Mouse (Mus musculus): ENCODE data around the gene Dstyk. TPM values are rescaled to one million over a fixed set of nuclear protein-coding genes. Genes with fewer than 3 reads are reported as not detected.

Dstyk gene
- polyA plus RNA-seq (2017; shearing (Covaris generic)), result 10.6 TPM

DNA sequence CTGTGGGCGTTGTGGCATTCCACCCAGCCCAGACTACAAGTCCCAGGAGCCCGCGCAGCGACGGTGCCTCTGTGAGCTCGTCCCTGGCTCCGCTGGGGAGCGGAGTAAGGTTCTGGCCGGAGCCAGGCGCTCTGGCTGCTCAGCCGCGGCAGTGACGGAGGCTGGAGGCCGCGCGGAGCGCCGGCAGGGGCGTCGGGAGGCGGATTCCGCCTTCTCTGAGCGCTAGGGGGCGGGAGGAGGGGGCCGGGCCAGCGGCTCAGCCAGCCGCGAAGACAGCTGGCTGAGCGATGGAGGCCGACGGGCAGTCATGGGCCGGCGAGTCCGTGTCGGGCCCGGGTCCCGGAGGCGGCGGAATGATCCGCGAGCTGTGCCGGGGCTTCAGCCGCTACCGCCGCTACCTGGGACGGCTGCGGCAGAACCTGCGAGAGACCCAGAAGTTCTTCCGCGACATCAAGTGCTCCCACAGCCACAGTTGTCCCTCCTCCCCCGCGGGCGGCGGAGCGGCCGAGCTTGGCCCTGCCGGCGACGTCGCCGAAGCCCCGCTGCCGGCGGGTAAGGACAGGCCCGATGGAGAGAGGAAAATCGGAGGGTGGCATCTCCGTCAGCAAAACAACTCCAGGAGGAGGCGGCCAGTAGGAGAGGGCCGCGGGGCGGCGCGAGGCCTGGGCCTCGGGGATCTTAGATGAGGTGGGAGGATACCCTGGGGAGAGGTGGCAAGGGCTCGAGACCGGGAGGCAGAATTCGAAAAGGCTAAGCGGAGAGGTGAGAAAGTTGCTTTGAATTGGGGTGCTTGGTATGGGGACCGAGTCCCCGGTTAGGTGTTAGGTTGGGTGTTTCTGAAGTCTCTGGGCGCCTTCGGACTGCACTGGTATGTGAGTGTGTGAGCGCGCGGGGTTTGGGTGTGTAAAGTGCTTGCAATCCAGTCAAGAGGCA is at the start of gene Dstyk:
TSS of gene Dstyk (plus strand) at position 237 of the 933 bp plus-strand sequence.

DNA sequence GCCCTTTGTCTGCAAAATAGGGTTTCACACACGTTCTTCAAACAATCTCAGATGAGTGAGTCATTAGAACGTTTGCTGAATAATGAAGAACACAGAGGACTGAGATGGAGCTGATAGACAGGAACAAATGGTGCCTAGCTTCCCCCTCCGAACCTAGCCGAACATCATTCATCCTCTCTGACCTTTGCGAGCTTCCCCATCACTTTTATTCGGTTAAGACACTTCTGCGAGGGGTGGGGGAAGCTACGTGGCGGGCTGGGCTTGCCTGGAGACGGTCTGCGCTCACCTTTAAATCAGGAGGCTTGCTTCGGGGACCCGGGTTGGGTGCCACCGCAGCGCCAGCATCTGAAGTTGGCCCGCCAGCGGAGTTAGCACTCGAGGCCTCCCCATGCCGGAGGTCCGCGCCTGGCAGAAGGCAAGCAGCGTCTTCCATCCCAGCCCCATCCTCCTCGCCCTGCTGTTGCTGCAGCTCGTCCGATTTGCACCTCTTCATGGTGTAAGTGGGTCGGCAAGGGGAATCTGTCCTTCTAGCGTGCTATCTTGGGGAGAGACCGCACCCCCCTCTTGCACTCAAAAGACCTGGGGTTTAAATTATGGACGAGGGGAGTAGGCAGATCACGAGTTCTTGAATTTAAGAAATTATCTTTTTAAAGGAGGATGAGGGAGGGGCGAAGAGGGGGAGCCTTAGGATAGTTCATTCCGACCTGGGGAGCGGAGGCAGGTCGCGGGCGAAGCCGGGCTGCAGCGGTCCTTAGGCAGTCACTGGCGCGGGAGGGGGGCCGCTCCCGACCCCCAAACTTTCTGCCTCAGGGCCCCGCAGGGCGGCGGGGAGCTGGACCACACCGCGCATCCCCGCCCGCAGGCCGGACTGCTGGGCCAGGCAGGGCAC is 26.4 kb upstream of the Dstyk start, which contains the start of gene Tmcc2:
TSS of gene Tmcc2 (minus strand) at position 591 of the 889 bp plus-strand sequence.

DNA sequence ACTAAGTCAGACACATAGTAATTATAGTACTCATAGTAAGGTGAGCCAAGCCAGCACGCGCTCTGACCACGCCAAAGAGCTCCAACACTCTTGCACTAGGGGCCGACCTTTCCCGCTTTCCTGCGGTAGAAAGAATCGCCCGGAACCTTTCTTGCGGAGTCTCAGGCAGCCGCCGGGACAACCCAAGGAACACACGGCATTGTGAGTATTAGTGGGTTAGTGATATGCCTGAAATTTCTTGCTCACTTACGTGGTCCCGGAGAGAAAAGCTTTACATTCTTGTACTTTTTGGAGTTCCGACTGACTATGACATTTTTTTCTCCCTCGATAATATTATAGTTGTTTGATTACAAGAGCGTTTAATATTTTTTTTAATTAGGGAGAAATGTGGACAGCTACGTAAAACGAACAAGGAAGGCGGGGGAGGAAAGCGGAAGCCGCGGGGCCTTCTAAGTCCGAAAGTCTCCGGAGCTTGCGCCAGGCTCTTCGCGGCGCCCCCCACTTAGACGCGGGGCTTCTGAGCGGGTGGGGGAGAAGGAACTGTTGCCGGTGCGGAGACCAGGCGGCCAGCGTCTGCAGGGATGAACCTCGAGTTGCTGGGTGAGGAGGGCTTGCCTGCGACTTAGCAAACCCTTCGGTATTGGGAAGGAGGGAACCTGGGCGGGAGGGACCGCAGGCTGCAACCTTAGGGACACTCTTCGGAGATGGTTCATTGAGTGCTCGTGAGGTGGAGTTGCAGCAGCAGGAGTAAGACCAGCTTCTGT is 59.8 kb downstream of the Dstyk start, which contains the start of gene Rbbp5:
TSS of gene Rbbp5 (plus strand) at position 438 of the 764 bp plus-strand sequence.

GRCm38 (mm10) chr1:132506058-132506457 is 88.7 kb downstream of the Dstyk start, which contains the start of gene Tmem81:
Tmem81 (plus strand) TSS chr1:132506230.

Other genes starting within 250 kb of the Dstyk start
- gene Lemd1, start 226.1 kb upstream of the Dstyk start, polyA plus RNA-seq (2017; shearing (Covaris generic)), result not detected
- gene AC124108.1, start 226.1 kb upstream of the Dstyk start, polyA plus RNA-seq (2017; shearing (Covaris generic)), result not detected
- not detected for gene Gm10188, start 187.8 kb upstream of the Dstyk start, polyA plus RNA-seq (2017; shearing (Covaris generic))
- gene Klhdc8a, start 118.9 kb upstream of the Dstyk start, polyA plus RNA-seq (2017; shearing (Covaris generic)), result not detected
- gene Nuak2, start 101.4 kb upstream of the Dstyk start, polyA plus RNA-seq (2017; shearing (Covaris generic)), result 3.8 TPM
- 0.75 TPM for gene Tmcc2, start 26.3 kb upstream of the Dstyk start, polyA plus RNA-seq (2017; shearing (Covaris generic))
- 61.2 TPM for gene Rbbp5, start 59.8 kb downstream of the Dstyk start, polyA plus RNA-seq (2017; shearing (Covaris generic))
- gene Tmem81, start 88.7 kb downstream of the Dstyk start, polyA plus RNA-seq (2017; shearing (Covaris generic)), result 9.7 TPM
- not detected for gene Cntn2, start 125.7 kb downstream of the Dstyk start, polyA plus RNA-seq (2017; shearing (Covaris generic))

All from CD4-positive, CD25-positive, alpha-beta regulatory T cell (primary cell).